Mouse (Mus musculus) lung, embryonic 15.5 days (tissue): ENCODE measurements around the gene Rpusd3. TPM values are rescaled to one million over a fixed set of nuclear protein-coding genes. Genes with fewer than 3 reads are reported as not detected.

ENCODE experiments used
- ATAC-seq: fragments of 200-750 bp; cut with Nextera tagmentation; 2 replicates; pipeline ENCODE4 v1.8.0; 2017; ENCODE audit warnings: moderate number of reproducible peaks, borderline replicate concordance; ENCODE audit not compliant: low FRiP score, low TSS enrichment; ENCODE audit errors: extremely low read depth
- H3K27ac ChIP-seq: fragments of 300-500 bp; sonication (generic); 2 replicates; pipeline ENCODE4 v1.5.1; 2015; ENCODE audit warnings: moderate library complexity, mild to moderate bottlenecking, inconsistent platforms
- H3K27me3 ChIP-seq: fragments of 300-500 bp; sonication (generic); 2 replicates; pipeline ENCODE4 v1.6.1; 2015; ENCODE audit warnings: inconsistent platforms
- H3K36me3 ChIP-seq: fragments of 300-500 bp; sonication (generic); 2 replicates; pipeline ENCODE4 v1.6.1; 2015; ENCODE audit warnings: inconsistent platforms
- H3K4me1 ChIP-seq: fragments of 300-500 bp; sonication (generic); 2 replicates; pipeline ENCODE4 v1.6.1; 2015; ENCODE audit warnings: inconsistent platforms
- H3K4me2 ChIP-seq: fragments of 300-500 bp; sonication (generic); 2 replicates; pipeline ENCODE4 v1.6.1; 2015; ENCODE audit warnings: inconsistent platforms, mild to moderate bottlenecking, moderate library complexity
- H3K4me3 ChIP-seq: fragments of 300-500 bp; sonication (generic); 2 replicates; pipeline ENCODE4 v1.5.1; 2015; ENCODE audit warnings: mild to moderate bottlenecking, inconsistent platforms
- H3K9ac ChIP-seq: fragments of 300-500 bp; sonication (generic); 2 replicates; pipeline ENCODE4 v1.6.1; 2015; ENCODE audit warnings: inconsistent platforms
- H3K9me3 ChIP-seq: fragments of 300-500 bp; sonication (generic); 2 replicates; pipeline ENCODE4 v1.6.1; 2016; ENCODE audit warnings: inconsistent platforms
- WGBS: fragments of 180-500 bp; shearing (Covaris S2); methylation state at CpG from one replicate; pipeline ENCODE4 v1.1.7; 2015; 5-methylcytosine and 5-hydroxymethylcytosine counted together
- polyA plus RNA-seq: library from polyadenylated mRNA; unstranded; fragments of >200 nt; fragmentation: Nextera tagmentation; extraction: Ambion mirVana; gene quantifications from 2 replicates; pipeline ENCODE4 v1.2.1, GENCODE M21; 2015

The Rpusd3 gene
- polyA plus RNA-seq, 1 experiment from 2014 or later: 19.1 TPM

DNA sequence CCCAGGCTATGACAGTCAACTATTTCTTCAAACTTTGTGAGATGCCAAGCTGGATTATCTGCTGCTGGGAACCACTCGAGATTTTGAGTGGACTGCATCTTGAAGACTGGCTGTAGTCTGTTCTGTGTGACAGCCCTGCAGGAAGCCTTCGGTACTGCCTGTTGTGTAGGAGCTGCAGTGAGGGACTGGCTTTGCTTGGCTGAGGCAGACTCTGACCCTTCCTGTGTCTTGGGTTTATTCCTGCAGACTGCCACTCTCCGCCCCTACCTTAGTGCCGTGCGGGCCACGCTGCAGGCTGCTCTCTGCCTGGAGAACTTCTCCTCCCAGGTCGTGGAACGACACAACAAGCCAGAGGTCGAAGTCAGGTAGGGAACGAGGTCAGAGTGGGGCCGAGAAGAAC lies 38.7 kb downstream of the Rpusd3 start:
- Histone ChIP-seq H3K27ac (no peak overlapping the region), H3K36me3 (peaks cover 55% of the 10 kb centered on the region), H3K4me1 (peaks cover 24% of the 10 kb centered on the region), H3K9ac (no peak overlapping the region), H3K4me3 (no peak overlapping the region), H3K9me3 (no peaks in the 10 kb centered on the region), H3K27me3 (no peaks in the 10 kb centered on the region), H3K4me2 (no peak overlapping the region)
- WGBS: 92% methylated on average over 11 of the region's 11 CpGs
- ATAC-seq: no peak

DNA sequence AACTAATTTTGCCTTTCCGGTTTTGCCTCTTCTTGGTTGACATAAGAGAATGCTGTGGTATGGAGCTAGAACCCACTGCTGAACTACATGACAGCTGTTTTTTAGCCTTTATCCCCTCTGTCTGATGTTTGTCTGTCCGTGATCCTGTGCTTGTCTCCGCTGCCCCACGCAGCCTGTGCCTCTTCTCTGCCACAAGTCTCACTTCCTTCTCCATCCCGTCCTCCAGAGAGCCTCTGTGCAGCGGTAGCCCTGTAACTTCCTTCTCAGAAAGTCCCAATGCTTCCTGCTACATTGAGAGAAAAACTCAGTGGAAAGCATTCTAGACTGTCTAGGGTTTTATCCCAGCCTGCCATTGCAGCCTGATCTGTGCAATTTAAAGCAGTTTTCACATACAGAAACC lies 39.9 kb downstream of the Rpusd3 start:
- Histone ChIP-seq H3K36me3 (peaks cover 55% of the 10 kb centered on the region), H3K27ac (no peak overlapping the region), H3K27me3 (no peaks in the 10 kb centered on the region), H3K4me1 (peaks cover 24% of the 10 kb centered on the region), H3K9me3 (no peaks in the 10 kb centered on the region), H3K9ac (peak overlapping the region; percentile 89), H3K4me3 (peak overlapping the region; percentile 96), H3K4me2 (peak overlapping the region; percentile 74)
- no peak for ATAC-seq
- WGBS: 69% methylated on average over 6 of the region's 6 CpGs

DNA sequence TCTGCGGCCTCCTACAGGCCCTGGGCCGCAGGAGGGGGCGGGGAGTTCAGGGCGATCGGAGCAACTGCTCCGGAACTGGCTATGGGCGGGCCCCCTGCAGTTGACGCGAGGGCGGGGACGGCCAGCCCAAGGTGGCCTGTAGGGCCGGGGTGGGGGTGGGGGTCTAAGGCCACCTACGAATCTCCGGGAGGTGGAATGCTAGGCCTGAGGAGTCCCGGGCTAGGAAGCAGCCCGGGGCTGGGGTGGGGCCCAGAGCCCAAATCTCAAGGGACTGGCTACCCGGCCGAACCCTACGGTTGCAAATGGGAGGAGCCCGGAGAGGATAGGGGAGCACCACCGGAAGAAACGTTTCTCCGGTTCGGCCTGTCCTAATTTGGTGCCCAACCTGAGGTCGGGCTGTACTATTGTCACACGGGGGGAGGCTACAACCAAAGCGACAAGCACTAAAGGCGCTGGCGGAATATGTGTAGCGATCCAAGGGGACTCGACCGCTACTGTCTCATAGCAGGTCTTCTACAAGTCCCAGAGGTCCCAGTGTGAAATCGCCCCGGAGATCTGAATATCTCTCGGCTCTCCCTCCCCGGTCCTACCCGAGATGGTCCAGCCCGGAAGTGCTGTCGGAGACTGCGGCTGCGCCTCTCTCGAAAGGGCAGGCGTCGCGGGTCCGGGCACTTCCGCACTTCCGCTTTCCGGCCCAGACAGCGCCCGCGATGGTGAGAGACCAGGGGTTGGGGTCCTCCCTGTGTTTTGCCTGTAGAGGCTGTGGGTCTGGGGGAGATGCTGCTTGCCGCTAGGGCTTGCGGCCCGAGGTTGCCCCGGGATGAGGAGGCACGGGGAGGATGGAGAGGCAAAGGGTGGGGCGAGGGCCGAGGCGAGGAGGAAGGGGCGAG lies 41.4 kb downstream of the Rpusd3 start, which contains the start of the genes Tada3 and Arpc4:
Gene Tada3 (minus strand): TSS at position 388 of the 890 bp plus-strand sequence.
Gene Arpc4 (plus strand): TSS at position 620 of the 890 bp plus-strand sequence.
- ATAC-seq: peak; percentile 96
- Histone ChIP-seq H3K27ac (peak within 1 kb of the TSS; percentile 99), H3K4me2 (peak within 1 kb of the TSS; percentile 74), H3K36me3 (peaks cover 48% of the 10 kb centered on the region), H3K27me3 (no peaks in the 10 kb centered on the region), H3K9ac (peak within 1 kb of the TSS; percentile 89), H3K4me1 (peaks cover 24% of the 10 kb centered on the region), H3K9me3 (no peaks in the 10 kb centered on the region), H3K4me3 (peak within 1 kb of the TSS; percentile 96)
- WGBS: under 1% methylated on average over 61 of the region's 61 CpGs

DNA sequence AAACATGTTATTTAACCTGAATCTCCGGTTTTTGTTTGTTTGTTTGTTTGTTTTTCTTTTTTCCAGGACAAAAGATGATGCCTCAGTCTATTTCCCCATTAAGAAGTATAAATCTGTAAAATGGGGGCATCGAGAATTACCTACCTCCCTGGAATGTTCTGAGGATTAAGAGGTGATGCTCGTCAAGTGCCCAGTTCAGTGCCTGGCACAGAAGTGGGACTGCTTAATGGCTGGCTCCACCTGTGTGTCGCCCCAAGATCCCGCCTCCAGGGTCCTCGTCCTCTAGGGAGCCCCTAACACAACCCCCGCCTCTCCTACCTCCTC lies 42.0 kb downstream of the Rpusd3 start:
- Histone ChIP-seq H3K4me3 (peak overlapping the region; percentile 96), H3K9ac (peak overlapping the region; percentile 89), H3K4me1 (peaks cover 24% of the 10 kb centered on the region), H3K36me3 (peaks cover 44% of the 10 kb centered on the region), H3K9me3 (no peaks in the 10 kb centered on the region), H3K27ac (peak overlapping the region; percentile 99), H3K27me3 (no peaks in the 10 kb centered on the region), H3K4me2 (peak overlapping the region; percentile 74)
- no peak; the same call in 1 of the 2 replicates for ATAC-seq
- 3% methylated on average over 7 of the region's 7 CpGs for WGBS

DNA sequence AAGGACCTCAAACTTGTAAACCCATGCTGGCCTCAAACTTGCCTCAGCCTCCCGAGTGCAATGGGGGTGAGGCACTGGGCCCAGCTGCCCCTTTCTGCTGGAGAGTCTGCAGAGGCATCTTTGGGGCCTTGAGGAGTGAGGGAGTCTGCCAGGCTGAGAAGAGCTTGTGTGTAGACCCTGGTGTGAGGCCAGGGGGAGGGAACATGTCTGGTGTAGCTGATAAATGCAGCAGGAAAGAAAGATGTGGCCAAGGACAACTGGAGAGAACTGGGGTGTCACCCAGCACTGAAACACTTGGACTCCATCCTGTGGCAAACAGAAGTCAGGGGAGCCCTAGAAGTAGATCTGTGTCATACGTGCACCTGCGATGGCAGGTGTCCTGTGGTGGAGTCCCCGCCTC lies 45.6 kb downstream of the Rpusd3 start:
- Histone ChIP-seq H3K4me3 (no peak overlapping the region), H3K4me2 (no peak overlapping the region), H3K4me1 (peaks cover 7% of the 10 kb centered on the region), H3K9me3 (no peaks in the 10 kb centered on the region), H3K9ac (no peak overlapping the region), H3K27ac (no peak overlapping the region), H3K36me3 (peaks cover 60% of the 10 kb centered on the region), H3K27me3 (no peaks in the 10 kb centered on the region)
- ATAC-seq: no peak
- WGBS: 86% methylated on average over 4 of the region's 4 CpGs

DNA sequence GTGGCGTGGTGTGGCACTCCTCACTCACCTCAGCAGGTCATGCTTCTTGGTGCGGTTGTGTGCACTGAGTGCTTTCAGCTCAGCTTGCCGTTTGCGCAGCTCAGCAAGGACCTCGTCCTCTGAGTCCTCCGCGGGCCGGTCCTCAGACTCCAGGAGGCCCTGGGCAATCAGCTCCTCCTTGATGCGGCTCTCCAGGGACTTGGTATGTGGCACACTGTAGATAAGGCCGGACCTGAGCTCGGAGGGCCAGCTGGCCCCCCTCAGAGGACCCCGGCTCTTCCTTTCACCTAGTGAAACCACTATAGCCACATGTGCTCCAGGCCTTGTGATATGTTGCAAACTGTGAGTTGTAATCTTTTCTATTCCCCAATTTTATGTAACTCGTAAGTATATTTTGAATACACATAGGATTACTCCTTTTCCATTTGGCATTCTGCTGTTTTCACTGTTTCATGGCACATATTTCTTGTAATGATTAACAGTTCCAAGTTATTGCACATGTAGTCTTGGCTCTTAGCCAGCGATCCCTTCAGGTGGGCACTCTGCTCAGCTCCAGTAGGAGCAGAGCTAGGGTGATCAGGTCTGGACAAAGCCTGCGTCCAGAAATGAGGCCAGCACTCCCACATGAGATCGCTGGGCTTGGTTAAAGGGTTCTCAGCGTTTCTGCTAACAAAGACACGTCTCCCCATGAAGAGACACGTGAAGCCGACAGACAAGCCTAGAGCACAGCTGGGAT lies 48.8 kb downstream of the Rpusd3 start:
- no peak for ATAC-seq
- no peaks in the 10 kb centered on the region for H3K4me1 ChIP-seq
- H3K36me3 ChIP-seq: peaks cover 65% of the 10 kb centered on the region
- H3K27ac ChIP-seq: peak overlapping the region; percentile 52
- no peaks in the 10 kb centered on the region for H3K27me3 ChIP-seq
- H3K4me3 ChIP-seq: no peak overlapping the region
- H3K9ac ChIP-seq: no peak overlapping the region
- H3K9me3 ChIP-seq: no peaks in the 10 kb centered on the region
- H3K4me2 ChIP-seq: no peak overlapping the region
- WGBS: 85% methylated on average over 20 of the region's 20 CpGs

DNA sequence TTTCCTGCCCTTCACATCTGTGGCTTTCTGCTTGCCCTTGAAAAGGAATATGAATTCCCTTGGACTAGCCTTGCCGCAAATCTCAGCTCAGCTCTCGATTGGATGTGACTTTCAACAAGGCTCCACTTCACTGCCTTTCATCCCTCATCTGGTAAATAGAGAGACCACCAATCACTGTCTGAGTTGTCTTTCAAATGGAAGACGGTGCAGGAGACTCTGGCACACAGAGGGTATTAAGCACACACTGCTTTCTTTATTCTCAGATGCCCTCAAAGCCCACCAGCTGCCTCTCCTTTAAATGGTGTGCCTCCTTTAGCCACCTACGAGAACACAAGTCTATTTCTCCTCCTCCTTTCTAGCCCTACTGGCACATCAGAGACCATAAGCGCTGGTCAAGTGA lies 50.6 kb downstream of the Rpusd3 start:
- WGBS: 78% methylated on average over 5 of the region's 5 CpGs
- no peak overlapping the region for H3K4me3 ChIP-seq
- no peak overlapping the region for H3K9ac ChIP-seq
- H3K27ac ChIP-seq: no peak overlapping the region
- H3K9me3 ChIP-seq: no peaks in the 10 kb centered on the region
- peaks cover 52% of the 10 kb centered on the region for H3K36me3 ChIP-seq
- no peak for ATAC-seq
- no peaks in the 10 kb centered on the region for H3K27me3 ChIP-seq
- no peaks in the 10 kb centered on the region for H3K4me1 ChIP-seq
- no peak overlapping the region for H3K4me2 ChIP-seq

DNA sequence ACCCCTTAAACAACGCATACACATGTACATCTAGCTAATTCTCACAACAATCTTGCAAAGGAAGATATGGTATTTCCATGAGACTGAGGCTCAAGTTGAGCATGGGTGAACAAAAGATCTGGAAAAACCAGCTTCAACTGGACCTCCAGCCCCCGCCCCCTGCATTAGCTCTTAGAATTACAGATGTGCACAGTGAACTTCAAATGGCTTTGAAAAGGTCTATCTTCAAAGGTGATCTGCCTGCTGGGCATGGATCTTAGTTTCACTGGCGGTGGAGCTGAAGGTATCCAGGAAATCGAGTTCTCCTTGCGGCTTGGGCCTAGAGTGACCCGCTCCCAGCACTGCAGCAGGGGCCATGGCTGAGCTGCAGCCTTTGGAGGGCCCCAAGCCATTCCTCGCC lies 51.0 kb downstream of the Rpusd3 start:
- Histone ChIP-seq H3K36me3 (peaks cover 47% of the 10 kb centered on the region), H3K4me3 (no peak overlapping the region), H3K9ac (no peak overlapping the region), H3K9me3 (no peaks in the 10 kb centered on the region), H3K27ac (no peak overlapping the region), H3K4me2 (no peak overlapping the region), H3K4me1 (no peaks in the 10 kb centered on the region), H3K27me3 (no peaks in the 10 kb centered on the region)
- no peak for ATAC-seq
- 84% methylated on average over 7 of the region's 7 CpGs for WGBS

DNA sequence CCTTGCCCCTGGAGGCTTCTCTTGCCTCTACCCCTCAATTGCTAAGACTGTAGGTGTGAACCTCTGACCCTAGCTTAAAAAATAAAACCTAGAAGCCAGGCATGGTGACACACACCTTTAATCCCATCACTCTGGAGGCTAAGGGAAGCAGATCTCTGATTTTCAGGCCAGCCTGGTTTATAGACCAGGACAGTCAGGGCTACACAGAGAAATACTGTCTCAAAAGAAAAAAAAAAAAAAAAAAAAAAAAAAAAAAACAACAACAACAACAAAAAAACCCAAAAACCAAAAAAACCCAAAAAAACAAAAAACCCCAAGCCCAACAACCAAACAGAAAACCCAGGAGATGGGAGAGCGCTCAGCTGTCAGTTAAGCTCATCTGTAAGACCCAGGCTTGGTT lies 51.6 kb downstream of the Rpusd3 start:
- H3K4me1 ChIP-seq: no peaks in the 10 kb centered on the region
- no peaks in the 10 kb centered on the region for H3K9me3 ChIP-seq
- no peak overlapping the region for H3K4me2 ChIP-seq
- H3K36me3 ChIP-seq: peaks cover 47% of the 10 kb centered on the region
- no peaks in the 10 kb centered on the region for H3K27me3 ChIP-seq
- no peak overlapping the region for H3K4me3 ChIP-seq
- H3K9ac ChIP-seq: no peak overlapping the region
- H3K27ac ChIP-seq: no peak overlapping the region
- no peak for ATAC-seq
- WGBS: 96% methylated on average over 1 of the region's 1 CpGs

DNA sequence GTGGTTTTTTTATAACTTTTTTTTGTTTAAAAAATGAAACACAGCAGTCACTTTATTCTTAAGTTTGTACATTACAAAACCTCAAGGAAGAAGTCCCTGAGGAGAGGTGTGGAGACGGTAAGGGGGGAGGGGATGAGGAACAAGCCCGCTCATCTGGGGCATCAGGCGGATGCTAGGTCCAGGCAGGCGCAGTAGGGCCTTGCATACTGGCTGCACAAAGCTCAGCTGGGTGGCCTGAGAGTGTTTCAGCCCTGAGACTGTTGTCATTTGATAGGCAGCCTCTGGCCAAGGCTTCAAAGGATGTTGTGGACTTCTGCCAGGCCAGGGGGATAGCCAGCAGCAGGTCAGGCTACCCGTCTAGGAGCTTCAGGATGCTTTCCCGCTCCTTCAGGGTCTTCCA lies 52.5 kb downstream of the Rpusd3 start:
- no peak overlapping the region for H3K4me3 ChIP-seq
- H3K4me2 ChIP-seq: no peak overlapping the region
- no peaks in the 10 kb centered on the region for H3K4me1 ChIP-seq
- no peak overlapping the region for H3K27ac ChIP-seq
- no peaks in the 10 kb centered on the region for H3K27me3 ChIP-seq
- ATAC-seq: no peak
- H3K9me3 ChIP-seq: no peaks in the 10 kb centered on the region
- H3K9ac ChIP-seq: no peak overlapping the region
- WGBS: 83% methylated on average over 6 of the region's 6 CpGs
- H3K36me3 ChIP-seq: peaks cover 40% of the 10 kb centered on the region
